Mouse (Mus musculus): Measurements from ENCODE around the gene Jund.

DNA sequence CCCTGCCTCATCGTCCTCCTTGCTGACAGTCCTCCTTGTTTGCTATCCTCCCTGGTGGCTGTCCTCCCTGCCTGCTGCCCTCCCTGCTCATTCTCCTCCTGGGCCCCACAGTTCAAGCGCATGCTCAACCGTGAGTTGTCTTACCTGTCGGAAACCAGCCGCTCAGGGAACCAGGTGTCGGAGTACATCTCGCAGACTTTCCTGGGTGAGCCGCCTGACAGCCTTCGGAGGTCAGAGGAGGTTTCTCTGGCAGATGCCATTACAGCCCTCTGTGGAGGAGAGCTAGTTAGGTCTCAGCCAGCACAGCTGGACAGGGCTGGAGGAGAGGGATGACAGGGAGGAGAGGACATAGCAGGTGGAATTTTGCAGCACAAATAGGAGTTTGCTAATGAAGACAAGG is 47.9 kb downstream of the Jund start:
- TF ChIP-seq EP300 (IDR thresholded peaks at IDR 0.05; ENCODE audit: insufficient read depth, low read depth, low read length): no peak
- no peak for TF ChIP-seq CTCF (IDR thresholded peaks at IDR 0.05)
- no peak for TF ChIP-seq POLR2A (IDR thresholded peaks at IDR 0.05; ENCODE audit: insufficient read depth, low read depth, low read length)

All from heart, adult 2 months (tissue).